Mouse (Mus musculus) embryonic fibroblast, embryonic 13.5 days (primary cell): ENCODE results near the gene Trim67.

Source experiments
- CTCF ChIP-seq: IDR thresholded peaks from 2 replicates; pipeline ENCODE4 v1.5.1; 2011; ENCODE audit warnings: mild to moderate bottlenecking, control low read depth, low read length, moderate library complexity, borderline replicate concordance; ENCODE audit not compliant: insufficient read depth
- POLR2A ChIP-seq: IDR thresholded peaks from 2 replicates; pipeline ENCODE4 v1.6.1; 2011; ENCODE audit warnings: low read depth, mild to moderate bottlenecking, control low read depth, low read length, moderate library complexity

DNA sequence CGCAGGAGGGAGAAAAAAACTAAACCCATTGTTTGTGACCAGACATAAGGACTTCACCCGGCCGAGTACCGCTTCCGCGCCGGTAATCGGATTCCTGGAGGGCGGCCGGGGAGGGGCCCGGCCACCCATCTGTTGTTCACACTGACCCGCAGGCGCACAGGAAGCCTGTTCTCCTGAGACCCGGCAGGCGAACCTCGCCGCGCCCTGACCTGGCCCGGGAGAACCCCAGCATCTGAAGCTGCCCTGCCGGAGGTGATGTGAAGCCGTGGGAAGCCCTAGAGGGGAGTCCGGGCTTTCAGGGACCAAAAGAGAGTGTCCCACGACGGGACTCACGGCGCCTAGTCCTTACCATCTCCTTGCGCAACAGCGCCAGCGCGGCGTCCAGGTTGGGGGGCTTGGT lies 41.7 kb upstream of the Trim67 start:
- no peak for TF ChIP-seq CTCF
- no peak for TF ChIP-seq POLR2A
